Mouse (Mus musculus) heart, embryonic 10.5 days (tissue): ENCODE results near the gene Flot2. TPM values are rescaled to one million over a fixed set of nuclear protein-coding genes. Genes with fewer than 3 reads are reported as not detected.

Experiments used
- DNase-seq: peaks from one replicate; pipeline ENCODE4 v3.0.0-alpha.2; 2017; ENCODE audit warnings: low spot score
- H3K27ac ChIP-seq: fragments of 300-500 bp; sonication (generic); 2 replicates; pipeline ENCODE4 v1.5.1; 2016; ENCODE audit warnings: mild to moderate bottlenecking
- H3K27me3 ChIP-seq: fragments of 300-500 bp; sonication (generic); 2 replicates; pipeline ENCODE4 v1.6.1; 2016; ENCODE audit warnings: mild to moderate bottlenecking; ENCODE audit not compliant: poor library complexity, insufficient read depth, severe bottlenecking
- H3K36me3 ChIP-seq: fragments of 300-500 bp; sonication (generic); 2 replicates; pipeline ENCODE4 v1.6.1; 2016; ENCODE audit warnings: mild to moderate bottlenecking, moderate library complexity
- H3K4me1 ChIP-seq: fragments of 300-500 bp; sonication (generic); 2 replicates; pipeline ENCODE4 v1.6.1; 2016; ENCODE audit warnings: mild to moderate bottlenecking
- H3K4me3 ChIP-seq: fragments of 300-500 bp; sonication (generic); 2 replicates; pipeline ENCODE4 v1.5.1; 2016; ENCODE audit warnings: mild to moderate bottlenecking, moderate library complexity
- H3K9me3 ChIP-seq: fragments of 300-500 bp; sonication (generic); 2 replicates; pipeline ENCODE4 v1.6.1; 2016; ENCODE audit warnings: mild to moderate bottlenecking, moderate library complexity
- WGBS: fragments of 180-500 bp; shearing (Covaris S2); methylation state at CpG from one replicate; pipeline ENCODE4 v1.1.7; 2016; 5-methylcytosine and 5-hydroxymethylcytosine counted together
- polyA plus RNA-seq: library from polyadenylated mRNA; unstranded; fragments of >200 nt; fragmentation: Nextera tagmentation; extraction: Ambion mirVana; gene quantifications from 2 replicates; pipeline ENCODE4 v1.2.1, GENCODE M21; 2016

The Flot2 gene
- polyA plus RNA-seq, 1 experiment from 2014 or later: 72.0 TPM

DNA sequence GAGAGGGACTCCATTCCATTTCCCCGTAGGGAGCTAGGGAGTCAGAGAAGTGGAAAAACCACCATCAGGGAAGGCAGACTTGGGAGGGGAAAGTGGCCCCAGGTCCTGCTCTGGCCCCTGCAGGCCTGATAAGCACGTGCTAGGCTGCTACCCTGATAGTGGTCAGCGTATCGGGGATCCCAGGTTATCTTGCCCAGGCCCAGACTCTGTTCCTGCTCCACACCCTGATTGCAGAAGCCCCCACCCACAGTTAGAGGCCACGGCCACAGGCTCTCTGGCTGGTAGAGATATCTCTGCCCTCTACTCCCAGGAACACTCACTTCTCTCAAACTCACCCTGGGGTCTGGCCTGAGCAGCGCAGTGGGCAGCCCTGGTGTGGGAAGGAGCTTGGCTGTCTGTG, 31.9 kb downstream of the Flot2 start:
- Histone ChIP-seq H3K4me1 (peaks cover 32% of the 10 kb centered on the region), H3K27ac (peak overlapping the region; percentile 73), H3K4me3 (no peak overlapping the region), H3K27me3 (no peaks in the 10 kb centered on the region), H3K9me3 (no peaks in the 10 kb centered on the region), H3K36me3 (peaks cover 30% of the 10 kb centered on the region)
- 31% methylated on average over 6 of the region's 6 CpGs for whole genome bisulfite sequencing
- peak; percentile 95 for DNase-seq

DNA sequence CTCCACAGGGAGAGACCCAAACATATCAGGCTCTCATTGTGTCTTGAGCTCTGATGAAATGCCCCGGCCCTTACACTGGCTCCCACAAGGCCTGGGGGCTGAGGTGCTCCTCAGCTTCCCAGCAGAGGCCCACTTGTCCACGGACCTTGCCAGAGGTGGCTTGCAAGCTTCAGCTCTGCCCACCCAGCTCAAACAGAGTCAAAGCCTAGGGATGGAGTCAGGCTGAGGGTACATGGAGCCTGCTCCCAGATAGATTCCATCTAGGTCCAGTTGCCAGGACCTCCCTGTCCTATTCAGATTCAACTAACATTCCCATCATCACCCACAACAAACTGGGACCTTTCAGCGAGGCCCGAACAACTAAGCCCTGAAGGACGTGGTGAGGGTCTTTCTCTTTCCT, 34.2 kb downstream of the Flot2 start:
- H3K4me1 ChIP-seq: peaks cover 27% of the 10 kb centered on the region
- peaks cover 51% of the 10 kb centered on the region for H3K36me3 ChIP-seq
- 67% methylated on average over 5 of the region's 5 CpGs for WGBS
- peak overlapping the region; percentile 73; the same call in 1 of the 2 replicates for H3K27ac ChIP-seq
- no peaks in the 10 kb centered on the region for H3K27me3 ChIP-seq
- no peaks in the 10 kb centered on the region for H3K9me3 ChIP-seq
- H3K4me3 ChIP-seq: peak overlapping the region; percentile 41; the same call in 1 of the 2 replicates
- no peak for DNase-seq

DNA sequence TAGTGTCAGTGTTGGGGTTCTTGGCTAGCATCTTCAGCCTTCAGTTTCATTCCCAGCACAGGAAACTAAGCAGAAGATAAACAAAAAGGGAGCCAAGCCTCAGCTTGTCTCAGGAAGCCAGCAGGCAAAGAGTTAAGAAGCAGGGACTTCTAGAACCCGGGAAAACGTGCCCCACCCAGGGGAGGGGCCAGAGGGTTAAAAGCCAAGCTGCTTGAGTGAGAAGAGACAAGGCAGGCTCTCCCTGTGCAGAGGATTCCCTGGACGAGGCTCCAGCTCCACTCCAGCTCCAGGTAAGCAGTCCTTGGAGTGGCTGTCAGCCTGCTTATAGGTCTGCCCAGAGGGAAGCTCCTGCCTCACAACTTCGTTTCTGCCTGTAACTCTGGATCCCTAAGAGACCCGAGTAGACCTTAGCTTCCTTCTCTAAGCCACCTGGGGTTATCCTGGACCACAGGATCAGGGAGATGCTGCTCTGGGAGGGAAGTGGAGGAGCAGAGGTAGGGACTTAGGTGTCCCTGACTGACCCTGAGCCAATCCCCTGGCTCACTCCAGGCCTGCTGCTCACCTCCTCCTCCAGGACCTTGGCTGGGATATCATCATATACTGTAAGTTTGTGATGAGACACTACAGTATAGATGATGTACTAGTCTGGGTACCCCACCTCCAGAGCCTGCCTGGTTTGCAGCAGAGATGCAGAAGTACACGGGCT, 34.8 kb downstream of the Flot2 start:
- no peaks in the 10 kb centered on the region for H3K9me3 ChIP-seq
- H3K4me3 ChIP-seq: peak overlapping the region; percentile 41
- DNase-seq: peak; percentile 90
- peak overlapping the region; percentile 73 for H3K27ac ChIP-seq
- no peaks in the 10 kb centered on the region for H3K27me3 ChIP-seq
- peaks cover 27% of the 10 kb centered on the region for H3K4me1 ChIP-seq
- WGBS: 24% methylated on average over 6 of the region's 6 CpGs
- peaks cover 56% of the 10 kb centered on the region for H3K36me3 ChIP-seq

DNA sequence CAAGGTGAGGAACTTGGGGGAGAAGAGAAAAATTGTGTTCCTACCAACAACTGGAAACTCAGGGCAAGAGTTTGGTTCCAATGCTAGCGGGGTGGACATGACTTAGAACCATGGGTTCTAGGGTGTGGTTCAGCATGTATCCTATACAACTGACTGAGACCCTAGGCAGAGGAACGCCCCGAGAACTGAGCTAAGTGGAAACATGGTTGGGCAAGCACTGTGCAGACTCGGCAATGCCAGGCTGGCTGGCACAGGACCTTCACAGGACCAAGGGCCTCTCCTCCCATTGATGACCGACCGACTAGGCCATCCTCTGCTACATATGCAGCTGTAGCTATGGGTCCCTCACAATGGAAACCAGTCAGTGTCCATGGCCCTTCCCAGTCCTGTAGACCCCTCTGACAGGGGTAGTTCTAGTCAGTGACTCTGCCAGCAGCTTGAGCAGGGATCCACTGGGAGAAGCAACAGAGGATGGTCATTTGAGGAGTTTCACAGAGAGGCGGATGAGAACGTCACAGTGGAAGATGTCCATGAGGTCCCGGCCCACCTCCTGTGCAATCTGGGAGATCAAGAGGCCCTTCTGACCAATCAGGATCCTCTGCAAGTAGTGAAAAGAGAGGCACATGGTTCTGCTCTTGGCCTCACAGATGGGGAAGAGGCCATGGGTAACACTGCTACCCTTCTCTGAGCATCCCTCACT, 36.0 kb downstream of the Flot2 start:
- peaks cover 64% of the 10 kb centered on the region for H3K36me3 ChIP-seq
- DNase-seq: peak; percentile 89
- no peaks in the 10 kb centered on the region for H3K27me3 ChIP-seq
- H3K27ac ChIP-seq: 0 out of 2 replicates have a peak overlapping the region, but pooled peaks have one; percentile 6
- 81% methylated on average over 9 of the region's 9 CpGs for WGBS
- peak overlapping the region; percentile 18; the same call in 1 of the 2 replicates for H3K4me3 ChIP-seq
- H3K9me3 ChIP-seq: no peaks in the 10 kb centered on the region
- H3K4me1 ChIP-seq: peaks cover 27% of the 10 kb centered on the region

DNA sequence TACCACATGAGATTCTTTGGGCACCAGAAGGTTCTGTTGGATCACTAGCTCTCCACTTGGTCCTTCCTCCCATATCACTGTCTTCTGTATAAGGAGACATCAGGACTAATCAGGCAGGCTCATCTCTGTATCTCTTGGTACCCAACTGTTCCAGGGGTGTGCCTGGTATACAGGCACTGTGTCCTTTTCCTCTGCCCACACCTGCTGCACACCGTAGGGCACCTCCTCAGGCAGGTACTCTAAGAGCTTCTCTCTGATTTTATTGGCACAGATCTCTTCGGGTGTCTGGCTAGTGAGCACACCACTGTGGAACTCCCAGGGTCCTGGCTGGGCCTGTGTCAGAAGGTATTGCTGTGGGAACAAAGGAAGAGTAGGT, 36.5 kb downstream of the Flot2 start:
- Histone ChIP-seq H3K27me3 (no peaks in the 10 kb centered on the region), H3K27ac (peak overlapping the region; percentile 6; the same call in 1 of the 2 replicates), H3K4me3 (peak overlapping the region; percentile 18; the same call in 1 of the 2 replicates), H3K36me3 (peaks cover 64% of the 10 kb centered on the region), H3K9me3 (no peaks in the 10 kb centered on the region), H3K4me1 (peaks cover 26% of the 10 kb centered on the region)
- WGBS: 88% methylated on average over 2 of the region's 2 CpGs
- no peak for DNase-seq

DNA sequence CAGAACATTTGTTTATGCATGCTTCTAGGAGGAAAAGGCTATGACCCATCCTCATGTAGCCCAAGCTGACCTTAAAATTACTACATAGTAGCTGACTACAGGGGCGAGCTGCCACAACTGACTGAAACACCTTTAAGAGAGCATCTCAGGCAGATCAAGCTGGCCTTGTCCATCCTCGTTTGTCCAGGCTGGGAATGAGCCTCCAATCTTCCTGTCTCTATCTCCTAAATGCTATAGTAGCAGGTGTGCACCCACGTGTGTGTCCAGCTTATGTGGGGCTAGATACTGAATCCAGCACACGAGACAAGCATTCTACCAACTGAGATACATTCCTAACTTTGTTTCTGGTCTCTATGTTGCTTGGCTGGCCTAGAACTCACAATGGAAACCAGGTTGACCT, 36.9 kb downstream of the Flot2 start:
- Histone ChIP-seq H3K27me3 (no peaks in the 10 kb centered on the region), H3K27ac (peak overlapping the region; percentile 2; the same call in 1 of the 2 replicates), H3K4me3 (0 out of 2 replicates have a peak overlapping the region, but pooled peaks have one; percentile 1), H3K36me3 (peaks cover 64% of the 10 kb centered on the region), H3K9me3 (no peaks in the 10 kb centered on the region), H3K4me1 (peaks cover 25% of the 10 kb centered on the region)
- WGBS: 80% methylated on average over 4 of the region's 4 CpGs
- no peak for DNase-seq

DNA sequence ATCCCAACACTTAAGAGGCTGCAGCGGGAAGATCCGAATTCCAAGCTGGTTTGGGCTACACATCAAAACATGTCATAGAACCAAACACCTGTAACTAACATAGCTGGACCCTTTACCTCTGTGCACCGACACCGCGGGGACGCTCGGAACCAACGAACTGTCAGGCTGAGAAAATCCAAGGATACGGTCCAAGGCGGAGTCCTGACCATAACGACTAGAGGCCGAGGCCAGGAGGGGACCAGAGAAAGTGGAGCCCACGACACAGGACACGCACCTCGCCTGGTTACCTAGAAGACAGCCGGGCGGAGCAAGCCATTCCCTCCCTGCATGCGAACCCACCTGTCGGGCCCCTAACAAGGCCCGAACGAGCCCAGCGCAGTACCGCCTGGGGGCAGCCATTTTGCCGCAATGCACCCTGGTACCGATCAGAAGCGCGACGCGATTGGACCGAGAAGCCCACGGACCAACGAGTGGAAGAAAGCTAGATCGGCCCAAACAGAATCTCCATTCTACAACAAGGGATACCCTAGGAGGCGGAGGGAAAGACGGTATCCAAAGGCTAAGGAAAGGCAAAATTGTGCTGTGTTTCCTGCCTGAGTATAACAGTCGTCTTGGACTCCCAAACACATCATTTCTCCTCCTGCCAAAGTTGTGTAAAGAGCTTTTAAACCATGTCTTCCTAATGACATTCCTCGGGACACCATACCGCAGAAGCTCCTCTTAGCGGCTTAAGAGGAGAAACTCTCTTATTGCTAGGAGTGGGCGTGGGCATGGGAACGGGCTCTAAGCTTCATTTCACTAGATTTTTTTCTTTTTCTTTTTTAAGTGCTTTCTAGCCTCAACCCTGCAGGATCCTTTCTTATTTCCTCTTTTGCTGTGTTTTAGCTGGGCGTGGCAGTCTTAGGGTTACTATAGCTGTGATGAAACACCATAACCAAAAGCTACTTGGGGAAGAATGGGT, 42.5 kb downstream of the Flot2 start, which contains the start of gene Eral1:
TSS of gene Eral1 (minus strand) at position 423 of the 961 bp plus-strand sequence.
- peaks cover 28% of the 10 kb centered on the region for H3K36me3 ChIP-seq
- DNase-seq: peak; percentile 95
- no peaks in the 10 kb centered on the region for H3K27me3 ChIP-seq
- 1% methylated on average over 42 of the region's 42 CpGs for WGBS
- peaks cover 11% of the 10 kb centered on the region for H3K4me1 ChIP-seq
- no peaks in the 10 kb centered on the region for H3K9me3 ChIP-seq
- H3K4me3 ChIP-seq: peak within 1 kb of the TSS; percentile 73
- peak within 1 kb of the TSS; percentile 82 for H3K27ac ChIP-seq

DNA sequence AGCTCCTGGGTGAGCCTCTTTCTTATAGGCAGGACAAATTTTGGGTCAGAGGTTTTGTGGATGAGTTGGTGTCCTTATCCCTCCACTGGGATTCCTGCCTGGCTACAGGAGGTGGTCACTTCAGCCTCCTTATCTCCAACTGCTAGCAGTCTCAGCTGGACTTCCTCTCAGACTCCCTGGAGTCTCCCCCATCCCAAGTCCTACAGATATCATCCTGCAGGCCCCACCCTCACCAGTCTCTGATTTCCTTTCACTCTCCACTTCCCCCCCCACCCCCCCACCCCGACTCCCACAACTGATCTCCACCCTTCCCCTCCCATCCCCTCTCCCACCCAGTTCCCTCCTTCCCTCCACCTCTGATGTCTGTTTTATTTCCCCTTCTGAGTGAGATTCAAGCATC, 45.9 kb downstream of the Flot2 start:
- H3K27me3 ChIP-seq: no peaks in the 10 kb centered on the region
- H3K27ac ChIP-seq: no peak overlapping the region
- H3K4me1 ChIP-seq: peaks cover 11% of the 10 kb centered on the region
- H3K36me3 ChIP-seq: no peaks in the 10 kb centered on the region
- DNase-seq: no peak
- 8% methylated on average over 1 of the region's 1 CpGs for WGBS
- H3K9me3 ChIP-seq: no peaks in the 10 kb centered on the region
- H3K4me3 ChIP-seq: no peak overlapping the region

DNA sequence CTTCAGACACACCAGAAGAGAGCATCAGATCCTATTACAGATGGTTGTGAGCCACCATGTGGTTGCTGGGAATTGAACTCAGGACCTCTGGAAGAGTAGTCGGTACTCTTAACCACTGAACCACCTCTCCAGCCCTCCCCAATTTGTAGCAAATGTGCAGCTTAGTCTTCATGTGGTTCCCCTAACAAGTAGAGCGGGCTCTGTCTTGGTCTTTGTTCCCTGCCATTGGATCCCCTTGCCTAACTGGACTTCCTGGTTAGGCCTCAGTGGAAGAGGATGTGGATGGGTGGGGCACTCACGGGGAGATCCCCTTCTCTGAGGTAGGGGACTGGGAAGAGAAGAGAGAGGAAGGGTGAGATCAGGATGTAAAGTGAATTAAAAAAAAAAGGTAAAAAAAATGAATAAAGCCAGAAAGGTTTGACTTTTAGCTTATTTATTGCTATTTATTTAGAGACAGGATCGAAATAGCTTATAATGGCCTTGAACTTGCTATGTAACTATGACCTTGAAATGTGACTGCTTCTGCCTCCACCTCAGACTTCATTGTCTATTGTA, 49.3 kb downstream of the Flot2 start:
- Histone ChIP-seq H3K27me3 (no peaks in the 10 kb centered on the region), H3K9me3 (no peaks in the 10 kb centered on the region), H3K4me1 (peaks cover 7% of the 10 kb centered on the region), H3K4me3 (no peak overlapping the region), H3K27ac (no peak overlapping the region), H3K36me3 (no peaks in the 10 kb centered on the region)
- DNase-seq: no peak
- 77% methylated on average over 4 of the region's 4 CpGs for WGBS

DNA sequence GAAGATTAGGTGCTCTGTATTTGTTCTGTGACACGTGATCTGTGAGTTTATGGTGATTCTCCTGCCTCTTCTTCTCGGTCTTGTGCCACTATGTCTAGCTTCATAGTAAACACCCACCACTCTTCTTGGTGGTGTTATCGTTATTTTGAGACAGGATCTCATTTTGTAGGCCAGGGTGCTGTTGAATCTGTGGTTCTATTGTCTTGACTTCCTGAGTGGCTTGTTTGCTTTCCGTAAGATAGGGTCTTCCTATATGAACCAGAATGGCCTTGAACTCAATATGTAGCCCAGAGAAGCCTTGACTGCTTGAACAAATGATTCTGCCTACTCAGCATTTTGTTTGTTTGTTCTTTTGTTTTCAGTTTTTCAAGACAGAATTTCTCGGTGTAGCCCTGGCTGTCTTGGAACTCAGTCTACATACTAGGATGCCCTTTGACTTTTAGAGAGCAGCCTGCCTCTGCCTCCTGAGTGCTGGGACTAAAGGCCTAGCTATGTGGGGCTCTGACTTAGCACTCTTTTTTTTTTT, 50.1 kb downstream of the Flot2 start:
- no peaks in the 10 kb centered on the region for H3K9me3 ChIP-seq
- WGBS: 60% methylated on average over 5 of the region's 5 CpGs
- H3K27ac ChIP-seq: no peak overlapping the region; the same call in 1 of the 2 replicates
- H3K36me3 ChIP-seq: no peaks in the 10 kb centered on the region
- peaks cover 7% of the 10 kb centered on the region for H3K4me1 ChIP-seq
- H3K27me3 ChIP-seq: no peaks in the 10 kb centered on the region
- DNase-seq: no peak
- H3K4me3 ChIP-seq: no peak overlapping the region

DNA sequence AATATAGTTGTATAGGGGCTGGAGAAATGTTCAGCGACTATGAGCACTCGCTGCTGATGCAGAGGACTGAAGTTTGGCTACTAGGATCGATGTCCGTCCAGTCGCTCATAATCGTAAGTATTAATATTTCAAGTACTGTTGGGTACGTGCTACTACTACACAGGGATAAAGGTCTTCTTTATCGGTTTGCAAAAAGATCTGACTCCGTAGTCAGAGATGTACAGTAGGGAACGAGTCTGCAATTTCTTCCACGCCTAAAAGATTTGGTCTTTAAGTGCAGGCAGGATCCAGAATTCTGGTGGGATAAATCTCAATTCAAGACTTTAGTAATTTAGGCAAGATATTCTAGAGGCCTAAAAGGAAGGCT, 56.4 kb downstream of the Flot2 start:
- H3K27me3 ChIP-seq: no peaks in the 10 kb centered on the region
- peaks cover 4% of the 10 kb centered on the region; the same call in 1 of the 2 replicates for H3K36me3 ChIP-seq
- H3K4me3 ChIP-seq: peak overlapping the region; percentile 86
- WGBS: 50% methylated on average over 11 of the region's 11 CpGs
- H3K9me3 ChIP-seq: no peaks in the 10 kb centered on the region
- H3K4me1 ChIP-seq: peaks cover 28% of the 10 kb centered on the region
- H3K27ac ChIP-seq: peak overlapping the region; percentile 95
- no peak for DNase-seq
